Mouse (Mus musculus): ENCODE measurements around the gene Mepce. TPM values are rescaled to one million over a fixed set of nuclear protein-coding genes. Genes with fewer than 3 reads are reported as not detected.

Gene Mepce
- polyA plus RNA-seq, 1 experiment from 2014 or later = 8.2 TPM

Other genes with a start within 250 kb of the Mepce start
- gene Actl6b, start 234.1 kb downstream of the Mepce start, polyA plus RNA-seq (2015; fragmentation: Nextera tagmentation; extraction: Ambion mirVana) = 3.6 TPM in 2 replicates
- gene Tfr2, start 217.8 kb downstream of the Mepce start, polyA plus RNA-seq (2015; fragmentation: Nextera tagmentation; extraction: Ambion mirVana) = 2.7 and 3.4 TPM in 2 replicates
- 23.8 and 24.3 TPM in 2 replicates for gene Mospd3, start 186.6 kb downstream of the Mepce start, polyA plus RNA-seq (2015; fragmentation: Nextera tagmentation; extraction: Ambion mirVana)
- gene Pcolce, start 173.9 kb downstream of the Mepce start, polyA plus RNA-seq (2015; fragmentation: Nextera tagmentation; extraction: Ambion mirVana) = 150 and 153 TPM in 2 replicates
- gene Fbxo24, start 158.7 kb downstream of the Mepce start, polyA plus RNA-seq (2015; fragmentation: Nextera tagmentation; extraction: Ambion mirVana) = 0.09 and 0.27 TPM in 2 replicates
- gene Lrch4, start 158.5 kb downstream of the Mepce start, polyA plus RNA-seq (2015; fragmentation: Nextera tagmentation; extraction: Ambion mirVana) = 36.4 and 39.4 TPM in 2 replicates
- 9.4 and 12.2 TPM in 2 replicates for gene Gm20605, start 158.5 kb downstream of the Mepce start, polyA plus RNA-seq (2015; fragmentation: Nextera tagmentation; extraction: Ambion mirVana)
- gene Sap25, start 146.3 kb downstream of the Mepce start, polyA plus RNA-seq (2015; fragmentation: Nextera tagmentation; extraction: Ambion mirVana) = 6.8 and 9.4 TPM in 2 replicates
- gene Irs3, start 141.9 kb downstream of the Mepce start, polyA plus RNA-seq (2015; fragmentation: Nextera tagmentation; extraction: Ambion mirVana) = 0.14 and 0.19 TPM in 2 replicates
- gene Agfg2, start 102.9 kb downstream of the Mepce start, polyA plus RNA-seq (2015; fragmentation: Nextera tagmentation; extraction: Ambion mirVana) = 16.3 and 19.0 TPM in 2 replicates
- gene Nyap1, start 46.0 kb downstream of the Mepce start, polyA plus RNA-seq (2015; fragmentation: Nextera tagmentation; extraction: Ambion mirVana) = 2.7 and 3.1 TPM in 2 replicates
- gene Tsc22d4, start 41.9 kb downstream of the Mepce start, polyA plus RNA-seq (2015; fragmentation: Nextera tagmentation; extraction: Ambion mirVana) = 115 and 119 TPM in 2 replicates
- 9.4 and 17.0 TPM in 2 replicates for gene Ppp1r35, start 8.8 kb downstream of the Mepce start, polyA plus RNA-seq (2015; fragmentation: Nextera tagmentation; extraction: Ambion mirVana)
- gene Zcwpw1, start 143 bp upstream of the Mepce start, polyA plus RNA-seq (2015; fragmentation: Nextera tagmentation; extraction: Ambion mirVana) = 15.4 and 18.0 TPM in 2 replicates
- gene Pilra, start 48.6 kb upstream of the Mepce start, polyA plus RNA-seq (2015; fragmentation: Nextera tagmentation; extraction: Ambion mirVana) = 2.4 and 4.0 TPM in 2 replicates
- 0.84 and 0.87 TPM in 2 replicates for gene Pilrb1, start 70.5 kb upstream of the Mepce start, polyA plus RNA-seq (2015; fragmentation: Nextera tagmentation; extraction: Ambion mirVana)
- gene Pilrb2, start 84.2 kb upstream of the Mepce start, polyA plus RNA-seq (2015; fragmentation: Nextera tagmentation; extraction: Ambion mirVana) = 1.5 and 1.8 TPM in 2 replicates
- gene Cyp3a13, start 134.0 kb upstream of the Mepce start, polyA plus RNA-seq (2015; fragmentation: Nextera tagmentation; extraction: Ambion mirVana) = 14.7 and 15.9 TPM in 2 replicates
- 0.56 and 1.1 TPM in 2 replicates for gene Gjc3, start 175.4 kb upstream of the Mepce start, polyA plus RNA-seq (2015; fragmentation: Nextera tagmentation; extraction: Ambion mirVana)
- 0.61 and 0.87 TPM in 2 replicates for gene Azgp1, start 193.9 kb upstream of the Mepce start, polyA plus RNA-seq (2015; fragmentation: Nextera tagmentation; extraction: Ambion mirVana)
- not detected in 2 replicates for gene Smok3a, start 233.6 kb upstream of the Mepce start, polyA plus RNA-seq (2015; fragmentation: Nextera tagmentation; extraction: Ambion mirVana)
- gene Smok3b, start 233.8 kb upstream of the Mepce start, polyA plus RNA-seq (2015; fragmentation: Nextera tagmentation; extraction: Ambion mirVana) = not detected in 2 replicates

Data from stomach, embryonic 16.5 days (tissue).